Mouse (Mus musculus) MEL (cell line): ENCODE data around the gene C1ra. TPM values are rescaled to one million over a fixed set of nuclear protein-coding genes. Genes with fewer than 3 reads are reported as not detected.
"Not testable (repeated sequence)": the region's sequence is repeated elsewhere in the genome, so short reads cannot be mapped to it uniquely, and the experiment has no call there.

Experiments used
- DNase-seq: peaks from one replicate; pipeline ENCODE4 v3.0.0; 2011; ENCODE audit warnings: low read depth, low spot score
- H3K27ac ChIP-seq: 2 replicates; pipeline ENCODE4 v1.5.1; 2012; ENCODE audit warnings: low read depth, mild to moderate bottlenecking, control low read depth, low read length, moderate library complexity; ENCODE audit not compliant: control insufficient read depth
- H3K27me3 ChIP-seq, 2 experiments: fragments of 150-350 bp in 1 of 2; sonication (generic) in 1 of 2; 2 replicates each; pipeline ENCODE4 v1.6.1; 2012; ENCODE audit warnings: low read length in 2 of 2, mild to moderate bottlenecking in 2 of 2, improper control_type of control experiment in 1 of 2, moderate library complexity in 1 of 2; ENCODE audit not compliant: insufficient read depth in 2 of 2, control insufficient read depth in 1 of 2
- H3K36me3 ChIP-seq, 2 experiments: 2 replicates each; pipeline ENCODE4 v1.6.1; 2012 to 2014; ENCODE audit warnings: low read length in 2 of 2, improper control_type of control experiment in 1 of 2, inconsistent platforms in 1 of 2, mild to moderate bottlenecking in 1 of 2; ENCODE audit not compliant: insufficient read depth in 2 of 2, control insufficient read depth in 1 of 2
- H3K4me1 ChIP-seq, 2 experiments: fragments of 150-350 bp in 1 of 2; sonication (generic) in 1 of 2; 2 replicates each; pipeline ENCODE4 v1.6.1; 2012; ENCODE audit warnings: low read length in 2 of 2, improper control_type of control experiment in 1 of 2, mild to moderate bottlenecking in 1 of 2; ENCODE audit not compliant: insufficient read depth in 2 of 2, control insufficient read depth in 1 of 2
- H3K4me3 ChIP-seq, 2 experiments: fragments of 150-350 bp in 1 of 2; sonication (generic) in 1 of 2; 2 replicates each; pipeline ENCODE4 v1.5.1; 2012; ENCODE audit warnings: low read depth in 2 of 2, low read length in 2 of 2, mild to moderate bottlenecking in 2 of 2, moderate library complexity in 2 of 2, control low read depth in 1 of 2, improper control_type of control experiment in 1 of 2; ENCODE audit not compliant: control insufficient read depth in 1 of 2, insufficient read depth in 1 of 2
- H3K79me2 ChIP-seq: 2 replicates; pipeline ENCODE4 v1.6.1; 2012; ENCODE audit warnings: mild to moderate bottlenecking, low read length, moderate library complexity; ENCODE audit not compliant: control insufficient read depth, poor library complexity, insufficient read depth
- H3K9ac ChIP-seq: 2 replicates; pipeline ENCODE4 v1.6.1; 2012; ENCODE audit warnings: low read depth, mild to moderate bottlenecking, control low read depth, low read length, moderate library complexity; ENCODE audit not compliant: control insufficient read depth, poor library complexity, severe bottlenecking
- H3K9me3 ChIP-seq: fragments of 150-350 bp; sonication (generic); replicated peaks from 2 replicates; pipeline ENCODE4 v1.6.1; 2012; ENCODE audit warnings: mild to moderate bottlenecking, low read length, improper control_type of control experiment, moderate library complexity; ENCODE audit not compliant: insufficient read depth
- CTCF ChIP-seq, 3 experiments: IDR thresholded peaks in 2 of 3; conservative IDR thresholded peaks in 1 of 3; 2 replicates each; pipeline ENCODE4 v1.5.1; 2011 to 2012; ENCODE audit warnings: low read length in 3 of 3, low read depth in 2 of 3, mild to moderate bottlenecking in 2 of 3, improper control_type of control experiment in 1 of 3, inconsistent platforms in 1 of 3, mixed read lengths in 1 of 3, moderate library complexity in 1 of 3; ENCODE audit not compliant: control insufficient read depth in 1 of 3, insufficient read depth in 1 of 3, poor library complexity in 1 of 3, severe bottlenecking in 1 of 3
- ELF1 ChIP-seq: IDR thresholded peaks from 2 replicates; pipeline ENCODE4 v1.6.1; 2014; ENCODE audit warnings: low read depth, mild to moderate bottlenecking, inconsistent platforms, low read length, improper control_type of control experiment, moderate library complexity
- JUND ChIP-seq: IDR thresholded peaks from 2 replicates; pipeline ENCODE4 v1.6.1; 2011; ENCODE audit warnings: low read depth, mild to moderate bottlenecking, improper control_type of control experiment, low read length
- POLR2A ChIP-seq, 2 experiments: IDR thresholded peaks; 2 replicates each; pipeline ENCODE4 v1.6.1; 2011 to 2012; ENCODE audit warnings: low read length in 2 of 2, mild to moderate bottlenecking in 2 of 2, control low read depth in 1 of 2, improper control_type of control experiment in 1 of 2, low read depth in 1 of 2, moderate library complexity in 1 of 2; ENCODE audit not compliant: control insufficient read depth in 1 of 2, insufficient read depth in 1 of 2, poor library complexity in 1 of 2
- POLR2AphosphoS5 ChIP-seq: IDR thresholded peaks from 2 replicates; pipeline ENCODE4 v1.6.1; 2012; ENCODE audit warnings: low read depth, borderline replicate concordance, mild to moderate bottlenecking, inconsistent platforms, low read length, moderate library complexity, mixed read lengths
- RAD21 ChIP-seq: IDR thresholded peaks from 2 replicates; pipeline ENCODE4 v1.6.1; 2011; ENCODE audit warnings: mild to moderate bottlenecking, low read depth, low read length, improper control_type of control experiment
- SMC3 ChIP-seq: IDR thresholded peaks from 2 replicates; pipeline ENCODE4 v1.6.1; 2011; ENCODE audit warnings: low read depth, low read length, improper control_type of control experiment
- TAL1 ChIP-seq: IDR thresholded peaks from 2 replicates; pipeline ENCODE4 v1.6.1; 2012; ENCODE audit warnings: mild to moderate bottlenecking, inconsistent platforms, low read length, moderate library complexity, mixed read lengths
- USF1 ChIP-seq: IDR thresholded peaks from 2 replicates; pipeline ENCODE4 v1.6.1; 2014; ENCODE audit warnings: low read depth, mild to moderate bottlenecking, inconsistent platforms, low read length, improper control_type of control experiment, moderate library complexity
- USF2 ChIP-seq, 2 experiments: IDR thresholded peaks; 2 replicates each; pipeline ENCODE4 v1.6.1; 2011 to 2012; ENCODE audit warnings: improper control_type of control experiment in 2 of 2, low read length in 2 of 2, borderline replicate concordance in 1 of 2, inconsistent platforms in 1 of 2, low read depth in 1 of 2, mild to moderate bottlenecking in 1 of 2; ENCODE audit not compliant: insufficient read depth in 1 of 2
- ZKSCAN1 ChIP-seq: IDR thresholded peaks from 2 replicates; pipeline ENCODE4 v1.6.1; 2012; ENCODE audit warnings: low read depth, mild to moderate bottlenecking, inconsistent platforms, low read length, improper control_type of control experiment, moderate library complexity
- polyA plus RNA-seq, 2 experiments: library from polyadenylated mRNA; stranded (reverse) in 1 of 2; unstranded in 1 of 2; fragments of >175 nt in 1 of 2; fragments of >200 nt in 1 of 2; gene quantifications; 2 replicates each; pipeline versions ENCODE4 v1.2.1 to v1.2.4; 2012; ENCODE audit warnings: low replicate concordance in 2 of 2, low read depth in 1 of 2; ENCODE audit not compliant: insufficient read length in 2 of 2, insufficient read depth in 1 of 2, missing spikeins in 1 of 2
- total RNA-seq: library from RNA; depleted of rRNA; stranded (reverse); fragments of 300-350 nt; gene quantifications from 2 replicates; pipeline ENCODE4 v1.2.3, GENCODE M21; 2012

Gene C1ra
- total and polyA plus RNA-seq, 3 experiments = 0.19 to 0.28 TPM; not detected in 1

DNA sequence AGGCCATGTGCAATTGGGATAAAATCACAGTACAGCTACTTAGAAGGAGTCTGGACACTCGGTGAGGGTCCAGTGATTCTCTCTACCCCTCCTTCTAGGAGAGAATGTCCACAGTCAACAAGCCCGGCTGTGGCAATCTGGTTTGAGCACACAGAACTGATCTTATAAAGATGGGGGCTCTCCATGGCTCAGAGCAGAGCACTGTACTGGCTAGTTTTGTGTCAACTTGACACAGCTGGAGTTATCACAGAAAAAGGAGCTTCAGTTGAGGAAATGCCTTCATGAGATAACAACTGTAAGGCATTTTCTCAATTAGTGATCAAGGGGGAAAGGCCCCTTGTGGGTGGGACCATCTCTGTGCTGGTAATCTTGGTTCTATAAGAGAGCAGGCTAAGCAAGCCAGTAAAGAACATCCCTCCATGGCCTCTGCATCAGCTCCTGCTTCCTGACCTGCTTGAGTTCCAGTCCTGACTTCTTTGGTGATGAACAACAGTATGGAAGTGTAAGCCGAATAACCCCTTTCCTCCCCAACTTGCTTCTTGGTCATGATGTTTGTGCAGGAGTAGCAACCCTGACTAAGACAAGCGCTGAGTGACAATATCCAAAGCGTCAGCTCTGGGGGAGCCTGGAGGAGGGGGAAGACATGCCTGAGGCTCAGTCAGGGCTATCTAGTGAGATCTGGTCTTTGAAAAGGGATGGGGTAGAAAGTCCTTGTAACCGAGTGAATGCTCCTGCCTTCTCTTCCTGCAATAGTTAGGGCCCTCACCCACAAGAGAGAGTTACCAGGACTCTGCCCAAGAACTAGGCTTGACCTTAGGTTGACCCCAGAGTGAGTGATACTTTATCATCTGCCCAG is 40.2 kb upstream of the C1ra start:
- Histone ChIP-seq H3K4me1 (peaks cover 9 to 19% of the 10 kb centered on the region in 2 experiments), H3K36me3 (peaks cover 0 to 13% of the 10 kb centered on the region in 2 experiments; a peak in 2 of 4 replicates), H3K27ac (peak overlapping the region; percentile 94), H3K9ac (peak overlapping the region; percentile 73)
- not testable (repeated sequence) for H3K27me3 ChIP-seq, H3K9me3 ChIP-seq
- DNase-seq = peak; percentile 80
- peak in 1 of 2 experiments; percentile 51; a peak in 1 of 4 replicates for TF ChIP-seq POLR2A (IDR thresholded peaks at IDR 0.05; ENCODE audit: control insufficient read depth in 1 of 2, insufficient read depth in 1 of 2, low read depth in 1 of 2, low read length in 2 of 2, poor library complexity in 1 of 2)
- peak; percentile 43; the same call in 1 of the 2 replicates for TF ChIP-seq TAL1
- TF ChIP-seq, all 39 proteins: peak for 2; not testable (repeated sequence) for 37
- H3K79me2 ChIP-seq = peaks cover 39% of the 10 kb centered on the region
- H3K4me3 ChIP-seq = peak overlapping the region; percentile 74 to 76

DNA sequence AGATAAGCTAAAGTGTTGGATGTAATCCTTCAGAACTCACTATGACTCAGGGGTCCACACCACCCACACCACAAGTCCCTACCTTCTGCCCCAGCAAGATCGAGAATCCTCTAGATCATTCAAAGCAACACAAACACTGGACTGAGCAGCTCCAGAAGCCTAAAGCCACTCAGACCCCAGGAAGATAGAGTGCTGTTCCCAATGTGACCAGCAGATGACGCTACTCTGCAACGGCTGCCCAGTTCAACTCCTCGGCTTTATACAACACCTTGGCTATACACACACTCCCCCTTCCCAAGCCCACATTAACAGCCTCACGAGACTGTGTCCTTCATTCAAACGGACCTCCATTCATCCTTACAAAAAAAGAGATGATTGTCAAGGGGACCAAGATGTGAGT is 39.4 kb upstream of the C1ra start:
- H3K27ac ChIP-seq = peak overlapping the region; percentile 94
- TF ChIP-seq ZKSCAN1 (no peak), POLR2A (IDR thresholded peaks at IDR 0.05; ENCODE audit: control insufficient read depth in 1 of 2, insufficient read depth in 1 of 2, low read depth in 1 of 2, low read length in 2 of 2, poor library complexity in 1 of 2) (no peak), SMC3 (no peak), JUND (no peak), CTCF (IDR thresholded peaks at IDR 0.05 in 2 of 3, conservative IDR thresholded peaks at IDR 0.05 in 1 of 3; ENCODE audit: control insufficient read depth in 1 of 3, insufficient read depth in 1 of 3, low read depth in 2 of 3, low read length in 3 of 3, poor library complexity in 1 of 3, severe bottlenecking in 1 of 3) (peak in 2 of 3 experiments; percentile 90 to 100; a peak in 4 of 6 replicates), USF2 (IDR thresholded peaks at IDR 0.05; ENCODE audit: borderline replicate concordance in 1 of 2, insufficient read depth in 1 of 2, low read depth in 1 of 2, low read length in 2 of 2) (no peak)

DNA sequence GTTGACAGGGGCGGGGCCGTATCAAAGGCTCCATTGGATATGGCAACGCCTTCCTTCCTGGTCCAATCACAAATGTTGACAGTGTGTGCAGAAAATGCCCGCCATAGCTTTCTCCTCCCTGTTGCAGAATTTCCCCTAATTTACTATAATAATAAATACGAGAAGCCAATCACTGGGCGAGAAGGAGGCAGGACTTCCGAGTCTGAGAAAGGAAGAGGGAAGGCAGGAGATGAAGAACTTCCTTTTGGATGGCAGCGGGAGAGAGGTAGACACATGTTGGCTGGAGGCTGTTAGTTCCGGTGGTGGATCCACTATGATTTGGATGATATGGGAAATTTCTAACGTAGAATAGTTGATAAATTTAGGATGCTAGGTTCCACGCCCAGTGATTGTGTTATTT is 37.6 kb upstream of the C1ra start:
- no peaks in the 10 kb centered on the region for H3K27me3 ChIP-seq
- peak; percentile 98 for DNase-seq
- H3K4me1 ChIP-seq = peaks cover 9 to 31% of the 10 kb centered on the region in 2 experiments
- H3K36me3 ChIP-seq = peaks cover 0 to 19% of the 10 kb centered on the region in 2 experiments; a peak in 2 of 4 replicates
- peaks cover 39% of the 10 kb centered on the region for H3K79me2 ChIP-seq
- peak overlapping the region; percentile 96 for H3K27ac ChIP-seq
- H3K9me3 ChIP-seq = no peaks in the 10 kb centered on the region
- TF ChIP-seq POLR2A (IDR thresholded peaks at IDR 0.05; ENCODE audit: control insufficient read depth in 1 of 2, insufficient read depth in 1 of 2, low read depth in 1 of 2, low read length in 2 of 2, poor library complexity in 1 of 2) (peak in 1 of 2 experiments; percentile 54; a peak in 1 of 4 replicates), POLR2AphosphoS5 (peak; percentile 97; the same call in 1 of the 2 replicates), USF1 (no peak), ELF1 (no peak), RAD21 (no peak)
- peak overlapping the region; percentile 65 to 76 for H3K4me3 ChIP-seq
- peak overlapping the region; percentile 86 for H3K9ac ChIP-seq

More for the DNA sequence above, 39.4 kb upstream of the C1ra start:
- H3K9me3 ChIP-seq = no peaks in the 10 kb centered on the region
- DNase-seq = peak; percentile 92
- H3K79me2 ChIP-seq = peaks cover 39% of the 10 kb centered on the region
- H3K4me3 ChIP-seq = peak overlapping the region; percentile 74 to 76
- H3K4me1 ChIP-seq = peaks cover 9 to 19% of the 10 kb centered on the region in 2 experiments
- peak overlapping the region; percentile 73 for H3K9ac ChIP-seq
- no peaks in the 10 kb centered on the region for H3K27me3 ChIP-seq
- H3K36me3 ChIP-seq = peaks cover 0 to 13% of the 10 kb centered on the region in 2 experiments; a peak in 2 of 4 replicates

DNA sequence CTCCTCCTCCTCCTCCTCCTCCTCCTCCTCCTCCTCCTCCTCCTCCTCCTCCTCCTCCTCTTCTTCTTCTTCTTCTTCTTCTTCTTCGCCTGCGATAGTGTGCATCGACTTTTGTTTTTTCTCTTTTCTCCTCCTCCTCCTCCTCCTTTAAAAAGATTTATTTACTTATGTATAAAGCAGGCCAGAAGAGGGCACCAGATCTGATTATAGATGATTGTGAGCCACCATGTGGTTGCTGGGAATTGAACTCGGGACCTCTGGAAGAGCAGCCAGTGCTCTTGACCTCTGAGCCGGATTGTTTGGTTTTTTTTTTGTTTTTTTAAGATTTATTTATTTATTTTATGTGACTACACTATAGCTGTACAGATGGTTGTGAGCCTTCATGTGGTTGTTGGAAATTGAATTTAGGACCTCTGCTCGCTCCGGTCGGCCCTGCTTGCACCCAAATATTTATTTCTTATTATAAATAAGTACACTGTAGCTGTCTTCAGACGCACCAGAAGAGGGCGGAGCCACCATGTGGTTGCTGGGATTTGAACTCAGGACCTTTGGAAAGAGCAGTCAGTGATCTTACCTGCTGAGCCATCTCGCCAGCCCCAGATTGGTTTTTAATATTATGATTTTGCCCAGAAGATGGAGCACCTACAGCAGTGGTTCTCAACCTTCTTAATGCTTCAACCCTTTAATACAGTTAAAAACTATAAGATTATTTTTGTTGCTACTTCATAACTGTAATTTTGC is 36.7 kb upstream of the C1ra start:
- H3K9ac ChIP-seq = peak overlapping the region; percentile 86
- H3K79me2 ChIP-seq = peaks cover 39% of the 10 kb centered on the region
- not testable (repeated sequence) for H3K27me3 ChIP-seq, H3K9me3 ChIP-seq
- peaks cover 9 to 29% of the 10 kb centered on the region in 2 experiments for H3K4me1 ChIP-seq
- H3K36me3 ChIP-seq = peaks cover 0 to 20% of the 10 kb centered on the region in 2 experiments; a peak in 2 of 4 replicates
- peak overlapping the region; percentile 65 to 76 for H3K4me3 ChIP-seq
- peak overlapping the region; percentile 96 for H3K27ac ChIP-seq
- peak; percentile 69 for DNase-seq
